Mouse (Mus musculus): Measurements from ENCODE around the gene Cap2. TPM values are rescaled to one million over a fixed set of nuclear protein-coding genes. Genes with fewer than 3 reads are reported as not detected.

Cap2 gene
- total and polyA plus RNA-seq, 3 experiments = 14.8 to 120 (median 22.3) TPM

GRCm38 (mm10) chr13:46590885-46591284 is 89.2 kb downstream of the Cap2 start:
- H3K27me3 ChIP-seq (ENCODE audit: control insufficient read depth in 1 of 2, insufficient read depth in 2 of 2, low read length in 2 of 2) = no peaks in the 10 kb centered on the region
- H3K36me3 ChIP-seq (ENCODE audit: control insufficient read depth in 1 of 2, insufficient read depth in 2 of 2, low read length in 2 of 2) = no peaks in the 10 kb centered on the region
- no peaks in the 10 kb centered on the region; a peak in 1 of 4 replicates for H3K4me1 ChIP-seq (ENCODE audit: control insufficient read depth in 1 of 2, insufficient read depth in 2 of 2, low read length in 2 of 2)
- no peak for TF ChIP-seq SIN3A (IDR thresholded peaks at IDR 0.05; ENCODE audit: low read length)
- TF ChIP-seq NELFE (IDR thresholded peaks at IDR 0.05; ENCODE audit: low read depth, low read length) = no peak
- TF ChIP-seq ZC3H11A (IDR thresholded peaks at IDR 0.05; ENCODE audit: low read depth, low read length) = no peak
- TF ChIP-seq CHD1 (IDR thresholded peaks at IDR 0.05; ENCODE audit: low read depth, low read length) = no peak
- TF ChIP-seq POLR2AphosphoS2 (IDR thresholded peaks at IDR 0.05; ENCODE audit: low read length) = no peak
- TF ChIP-seq TBP (IDR thresholded peaks at IDR 0.05; ENCODE audit: low read depth, low read length) = no peak
- no peak for TF ChIP-seq HCFC1 (IDR thresholded peaks at IDR 0.05; ENCODE audit: low read depth, low read length)
- TF ChIP-seq GABPA (IDR thresholded peaks at IDR 0.05; ENCODE audit: low read depth, low read length) = no peak
- no peak for TF ChIP-seq JUND (IDR thresholded peaks at IDR 0.05; ENCODE audit: low read depth, low read length)
- TF ChIP-seq NRF1 (IDR thresholded peaks at IDR 0.05; ENCODE audit: insufficient read depth, low read depth, low read length, poor library complexity, severe bottlenecking) = no peak
- TF ChIP-seq USF2 (IDR thresholded peaks at IDR 0.05; ENCODE audit: borderline replicate concordance in 1 of 2, insufficient read depth in 1 of 2, low read depth in 1 of 2, low read length in 2 of 2) = no peak
- TF ChIP-seq GATA1 (IDR thresholded peaks at IDR 0.05; ENCODE audit: low read depth, low read length) = no peak
- TF ChIP-seq CHD2 (IDR thresholded peaks at IDR 0.05; ENCODE audit: low read length) = no peak
- no peak for TF ChIP-seq BHLHE40 (IDR thresholded peaks at IDR 0.05; ENCODE audit: borderline replicate concordance, low read depth, low read length)
- no peak for TF ChIP-seq TAL1 (IDR thresholded peaks at IDR 0.05; ENCODE audit: low read length)
- no peak for TF ChIP-seq RAD21 (IDR thresholded peaks at IDR 0.05; ENCODE audit: low read depth, low read length)
- no peak for TF ChIP-seq POLR2AphosphoS5 (IDR thresholded peaks at IDR 0.05; ENCODE audit: borderline replicate concordance, low read depth, low read length)
- TF ChIP-seq KAT2A (conservative IDR thresholded peaks at IDR 0.05; ENCODE audit: low read depth, low read length) = no peak
- no peak for TF ChIP-seq MXI1 (IDR thresholded peaks at IDR 0.05; ENCODE audit: low read depth, low read length)
- no peak for TF ChIP-seq MAZ (IDR thresholded peaks at IDR 0.05; ENCODE audit: low read depth, low read length)
- H3K4me3 ChIP-seq (ENCODE audit: control insufficient read depth in 1 of 2, insufficient read depth in 1 of 2, low read depth in 2 of 2, low read length in 2 of 2) = no peak overlapping the region
- H3K9me3 ChIP-seq (replicated peaks; ENCODE audit: insufficient read depth, low read length) = no peaks in the 10 kb centered on the region
- DNase-seq (ENCODE audit: low read depth, low spot score) = no peak
- no peak overlapping the region for H3K27ac ChIP-seq (ENCODE audit: control insufficient read depth, low read depth, low read length)
- H3K9ac ChIP-seq (ENCODE audit: control insufficient read depth, low read depth, low read length, poor library complexity, severe bottlenecking) = no peak overlapping the region
- H3K79me2 ChIP-seq (ENCODE audit: control insufficient read depth, insufficient read depth, low read length, poor library complexity) = no peaks in the 10 kb centered on the region

GRCm38 (mm10) chr13:46600694-46601093 is 99.0 kb downstream of the Cap2 start:
- DNase-seq (ENCODE audit: low read depth, low spot score) = no peak
- peaks cover 0 to 3% of the 10 kb centered on the region in 2 experiments; a peak in 2 of 4 replicates for H3K4me1 ChIP-seq (ENCODE audit: control insufficient read depth in 1 of 2, insufficient read depth in 2 of 2, low read length in 2 of 2)
- TF ChIP-seq MAZ (IDR thresholded peaks at IDR 0.05; ENCODE audit: low read depth, low read length) (no peak), CTCF (IDR thresholded peaks at IDR 0.05 in 2 of 3, conservative IDR thresholded peaks at IDR 0.05 in 1 of 3; ENCODE audit: control insufficient read depth in 1 of 3, insufficient read depth in 1 of 3, low read depth in 2 of 3, low read length in 3 of 3, poor library complexity in 1 of 3, severe bottlenecking in 1 of 3) (no peak), POLR2AphosphoS2 (IDR thresholded peaks at IDR 0.05; ENCODE audit: low read length) (no peak), ZKSCAN1 (IDR thresholded peaks at IDR 0.05; ENCODE audit: low read depth, low read length) (no peak), E2F4 (IDR thresholded peaks at IDR 0.05; ENCODE audit: borderline replicate concordance, low read depth, low read length) (no peak), TAL1 (IDR thresholded peaks at IDR 0.05; ENCODE audit: low read length) (no peak), ZMIZ1 (IDR thresholded peaks at IDR 0.05; ENCODE audit: low read depth, low read length) (no peak), USF2 (IDR thresholded peaks at IDR 0.05; ENCODE audit: borderline replicate concordance in 1 of 2, insufficient read depth in 1 of 2, low read depth in 1 of 2, low read length in 2 of 2) (no peak), POLR2A (IDR thresholded peaks at IDR 0.05; ENCODE audit: control insufficient read depth in 1 of 2, insufficient read depth in 1 of 2, low read depth in 1 of 2, low read length in 2 of 2, poor library complexity in 1 of 2) (no peak), MYB (IDR thresholded peaks at IDR 0.05; ENCODE audit: low read depth, low read length) (no peak), JUND (IDR thresholded peaks at IDR 0.05; ENCODE audit: low read depth, low read length) (no peak), ETS1 (IDR thresholded peaks at IDR 0.05; ENCODE audit: low read depth, low read length) (no peak), TCF12 (IDR thresholded peaks at IDR 0.05; ENCODE audit: low read depth, low read length) (no peak), EP300 (IDR thresholded peaks at IDR 0.05; ENCODE audit: low read depth in 1 of 2, low read length in 2 of 2) (no peak), ZC3H11A (IDR thresholded peaks at IDR 0.05; ENCODE audit: low read depth, low read length) (no peak), GABPA (IDR thresholded peaks at IDR 0.05; ENCODE audit: low read depth, low read length) (no peak), ELF1 (IDR thresholded peaks at IDR 0.05; ENCODE audit: low read depth, low read length) (no peak)

More at GRCm38 (mm10) chr13:46600694-46601093, 99.0 kb downstream of the Cap2 start:
- Histone ChIP-seq H3K9me3 (replicated peaks; ENCODE audit: insufficient read depth, low read length) (no peaks in the 10 kb centered on the region), H3K27ac (ENCODE audit: control insufficient read depth, low read depth, low read length) (no peak overlapping the region), H3K79me2 (ENCODE audit: control insufficient read depth, insufficient read depth, low read length, poor library complexity) (no peaks in the 10 kb centered on the region), H3K36me3 (ENCODE audit: control insufficient read depth in 1 of 2, insufficient read depth in 2 of 2, low read length in 2 of 2) (no peaks in the 10 kb centered on the region; a peak in 1 of 4 replicates), H3K9ac (ENCODE audit: control insufficient read depth, low read depth, low read length, poor library complexity, severe bottlenecking) (no peak overlapping the region), H3K4me3 (ENCODE audit: control insufficient read depth in 1 of 2, insufficient read depth in 1 of 2, low read depth in 2 of 2, low read length in 2 of 2) (no peak overlapping the region), H3K27me3 (ENCODE audit: control insufficient read depth in 1 of 2, insufficient read depth in 2 of 2, low read length in 2 of 2) (no peaks in the 10 kb centered on the region)
